Mouse (Mus musculus) limb, embryonic 11.5 days (tissue): ENCODE measurements around the gene Ankrd55. TPM values are rescaled to one million over a fixed set of nuclear protein-coding genes. Genes with fewer than 3 reads are reported as not detected.

Experiments used
- ATAC-seq: fragments of 200-750 bp; cut with Nextera tagmentation; 2 replicates; pipeline ENCODE4 v1.8.0; 2017; ENCODE audit warnings: low read depth; ENCODE audit not compliant: insufficient number of reproducible peaks, low FRiP score, low TSS enrichment
- DNase-seq: peaks from one replicate; pipeline ENCODE4 v3.0.0-alpha.2; 2015; ENCODE audit warnings: low spot score
- H3K27ac ChIP-seq: fragments of 300-500 bp; sonication (generic); replicated peaks from 2 replicates; pipeline ENCODE4 v1.5.1; 2014; ENCODE audit warnings: low read depth, mild to moderate bottlenecking, low read length
- H3K27me3 ChIP-seq: fragments of 300-500 bp; sonication (generic); 2 replicates; pipeline ENCODE4 v1.6.1; 2014; ENCODE audit warnings: mild to moderate bottlenecking, low read length, mixed read lengths; ENCODE audit not compliant: control insufficient read depth, insufficient read depth
- H3K36me3 ChIP-seq: fragments of 300-500 bp; sonication (generic); 2 replicates; pipeline ENCODE4 v1.6.1; 2014; ENCODE audit warnings: mild to moderate bottlenecking, low read length, moderate library complexity, mixed read lengths; ENCODE audit not compliant: control insufficient read depth, insufficient read depth
- H3K4me1 ChIP-seq: fragments of 300-500 bp; sonication (generic); 2 replicates; pipeline ENCODE4 v1.6.1; 2014; ENCODE audit warnings: low read length, mixed read lengths; ENCODE audit not compliant: control insufficient read depth, insufficient read depth
- H3K4me2 ChIP-seq: fragments of 300-500 bp; sonication (generic); 2 replicates; pipeline ENCODE4 v1.6.1; 2014; ENCODE audit warnings: low read depth, mild to moderate bottlenecking, moderate library complexity; ENCODE audit not compliant: severe bottlenecking
- H3K4me3 ChIP-seq: fragments of 300-500 bp; sonication (generic); 2 replicates; pipeline ENCODE4 v1.5.1; 2014; ENCODE audit warnings: low read depth, low read length
- H3K9ac ChIP-seq: fragments of 300-500 bp; sonication (generic); 2 replicates; pipeline ENCODE4 v1.6.1; 2014; ENCODE audit warnings: mild to moderate bottlenecking, low read length
- H3K9me3 ChIP-seq: fragments of 300-500 bp; sonication (generic); 2 replicates; pipeline ENCODE4 v1.6.1; 2016; ENCODE audit warnings: low read length; ENCODE audit not compliant: control insufficient read depth
- WGBS: fragments of 180-500 bp; shearing (Covaris S2); extraction: QIAGEN DNeasy Blood & Tissue Kit; methylation state at CpG from one replicate; pipeline ENCODE4 v1.1.7; 2014; 5-methylcytosine and 5-hydroxymethylcytosine counted together
- polyA plus RNA-seq: library from polyadenylated mRNA; unstranded; fragments of >200 nt; fragmentation: Nextera tagmentation; extraction: Ambion mirVana; gene quantifications from 2 replicates; pipeline ENCODE4 v1.2.1, GENCODE M21; 2014

Gene Ankrd55
- polyA plus RNA-seq, 1 experiment from 2014 or later: 0.20 TPM

GRCm38 (mm10) chr13:112363746-112364145, 75.5 kb downstream of the Ankrd55 start:
- Histone ChIP-seq H3K27me3 (no peaks in the 10 kb centered on the region), H3K4me3 (no peak overlapping the region), H3K4me2 (no peak overlapping the region), H3K9ac (no peak overlapping the region), H3K9me3 (no peaks in the 10 kb centered on the region), H3K4me1 (0 out of 2 replicates have a peak, but pooled peaks cover 2% of the 10 kb centered on the region), H3K27ac (no peak overlapping the region), H3K36me3 (no peaks in the 10 kb centered on the region)
- 94% methylated on average over 3 of the region's 3 CpGs for WGBS
- no peak for ATAC-seq
- DNase-seq: no peak

GRCm38 (mm10) chr13:112364698-112365097, 76.4 kb downstream of the Ankrd55 start:
- H3K27me3 ChIP-seq: no peaks in the 10 kb centered on the region
- H3K4me3 ChIP-seq: no peak overlapping the region
- 0 out of 2 replicates have a peak, but pooled peaks cover 2% of the 10 kb centered on the region for H3K4me1 ChIP-seq
- no peaks in the 10 kb centered on the region for H3K36me3 ChIP-seq
- no peak overlapping the region for H3K9ac ChIP-seq
- WGBS: 90% methylated on average over 5 of the region's 5 CpGs
- ATAC-seq: no peak
- no peak for DNase-seq
- H3K9me3 ChIP-seq: no peaks in the 10 kb centered on the region
- H3K4me2 ChIP-seq: no peak overlapping the region
- H3K27ac ChIP-seq: no peak overlapping the region

GRCm38 (mm10) chr13:112365303-112365702, 77.1 kb downstream of the Ankrd55 start:
- WGBS: 89% methylated on average over 5 of the region's 5 CpGs
- Histone ChIP-seq H3K36me3 (no peaks in the 10 kb centered on the region), H3K27ac (no peak overlapping the region), H3K4me3 (no peak overlapping the region), H3K4me1 (0 out of 2 replicates have a peak, but pooled peaks cover 2% of the 10 kb centered on the region), H3K4me2 (no peak overlapping the region), H3K9ac (no peak overlapping the region), H3K27me3 (no peaks in the 10 kb centered on the region), H3K9me3 (no peaks in the 10 kb centered on the region)
- ATAC-seq (no peak), DNase-seq (no peak)

- H3K4me3 ChIP-seq: no peak overlapping the region
- 0 out of 2 replicates have a peak, but pooled peaks cover 2% of the 10 kb centered on the region for H3K4me1 ChIP-seq
- no peaks in the 10 kb centered on the region for H3K9me3 ChIP-seq
- H3K27me3 ChIP-seq: no peaks in the 10 kb centered on the region
- ATAC-seq: no peak
- no peak for DNase-seq
- 72% methylated on average over 4 of the region's 4 CpGs for WGBS
- no peak overlapping the region for H3K27ac ChIP-seq
- H3K4me2 ChIP-seq: no peak overlapping the region
- H3K9ac ChIP-seq: no peak overlapping the region
- no peaks in the 10 kb centered on the region for H3K36me3 ChIP-seq
These were observed 77.5 kb downstream of the Ankrd55 start for GRCm38 (mm10) chr13:112365762-112366161.

GRCm38 (mm10) chr13:112366321-112367029, 78.2 kb downstream of the Ankrd55 start:
- H3K9me3 ChIP-seq: no peaks in the 10 kb centered on the region
- no peak overlapping the region for H3K27ac ChIP-seq
- 80% methylated on average over 4 of the region's 4 CpGs for WGBS
- H3K4me3 ChIP-seq: no peak overlapping the region
- H3K36me3 ChIP-seq: no peaks in the 10 kb centered on the region
- DNase-seq (no peak), ATAC-seq (no peak)
- H3K4me2 ChIP-seq: no peak overlapping the region
- H3K4me1 ChIP-seq: 0 out of 2 replicates have a peak, but pooled peaks cover 2% of the 10 kb centered on the region
- no peak overlapping the region for H3K9ac ChIP-seq
- H3K27me3 ChIP-seq: no peaks in the 10 kb centered on the region

- 89% methylated on average over 4 of the region's 4 CpGs for WGBS
- Histone ChIP-seq H3K4me1 (0 out of 2 replicates have a peak, but pooled peaks cover 2% of the 10 kb centered on the region), H3K4me2 (no peak overlapping the region), H3K9me3 (no peaks in the 10 kb centered on the region), H3K4me3 (no peak overlapping the region), H3K36me3 (no peaks in the 10 kb centered on the region), H3K27me3 (no peaks in the 10 kb centered on the region), H3K27ac (no peak overlapping the region), H3K9ac (no peak overlapping the region)
- ATAC-seq: no peak
- DNase-seq: no peak
These were observed 83.5 kb downstream of the Ankrd55 start for GRCm38 (mm10) chr13:112371729-112372128.

GRCm38 (mm10) chr13:112375766-112376165, 87.5 kb downstream of the Ankrd55 start:
- Histone ChIP-seq H3K9me3 (no peaks in the 10 kb centered on the region), H3K9ac (no peak overlapping the region), H3K4me3 (no peak overlapping the region), H3K4me1 (no peaks in the 10 kb centered on the region), H3K27me3 (no peaks in the 10 kb centered on the region), H3K27ac (no peak overlapping the region), H3K4me2 (no peak overlapping the region), H3K36me3 (no peaks in the 10 kb centered on the region)
- WGBS: 53% methylated on average over 8 of the region's 8 CpGs
- DNase-seq: no peak
- no peak for ATAC-seq

- H3K4me2 ChIP-seq: no peak overlapping the region
- no peaks in the 10 kb centered on the region for H3K27me3 ChIP-seq
- no peak overlapping the region for H3K9ac ChIP-seq
- no peak overlapping the region for H3K4me3 ChIP-seq
- H3K4me1 ChIP-seq: no peaks in the 10 kb centered on the region
- no peaks in the 10 kb centered on the region for H3K9me3 ChIP-seq
- DNase-seq (no peak), ATAC-seq (no peak)
- H3K36me3 ChIP-seq: no peaks in the 10 kb centered on the region
- WGBS: 76% methylated on average over 9 of the region's 9 CpGs
- no peak overlapping the region for H3K27ac ChIP-seq
These were observed 90.6 kb downstream of the Ankrd55 start for GRCm38 (mm10) chr13:112378782-112379305.
